Mouse (Mus musculus) testis, adult 2 months (tissue): ENCODE results near the gene Vmn1r19.

Experiments
- CTCF ChIP-seq: fragments of 200-500 bp; IDR thresholded peaks from 2 replicates; pipeline ENCODE4 v1.5.1; 2012; ENCODE audit warnings: low read depth, mild to moderate bottlenecking, inconsistent platforms, low read length, moderate library complexity; ENCODE audit not compliant: control insufficient read depth, insufficient read depth, insufficient replicate concordance
- POLR2A ChIP-seq: fragments of 200-500 bp; IDR thresholded peaks from 2 replicates; pipeline ENCODE4 v1.6.1; 2012; ENCODE audit warnings: low read depth, mild to moderate bottlenecking, inconsistent platforms, low read length, moderate library complexity; ENCODE audit not compliant: control insufficient read depth

- TF ChIP-seq CTCF = no peak
- no peak for TF ChIP-seq POLR2A
Observed at GRCm38 (mm10) chr6:57431196-57431595, 27.6 kb downstream of the Vmn1r19 start.
